8 mouse cellular contexts compared by ENCODE assay signal in genomic region chr9:58201861-58202549, GRCm38 (mm10). TPM values are rescaled to one million over a fixed set of nuclear protein-coding genes. Genes with fewer than 3 reads are reported as not detected.
DNase-seq lines count a peak whose midpoint lies in the region; ATAC-seq and TF ChIP-seq lines count a peak whose summit lies in the region.

No protein-coding gene starts in this region.

- TF ChIP-seq CTCF in forebrain, postnatal 0 days (IDR thresholded peaks at IDR 0.05; ENCODE audit: low read depth): no peak

- peak overlapping the region; percentile 65 for H3K4me2 ChIP-seq in forebrain, postnatal 0 days (ENCODE audit: low read depth)

- H3K27me3 ChIP-seq in forebrain, postnatal 0 days (ENCODE audit: insufficient read depth, low read length): peaks cover 3% of the 10 kb centered on the region
- H3K27me3 ChIP-seq in midbrain, embryonic 10.5 days (ENCODE audit: low read depth, poor library complexity, severe bottlenecking): peaks cover 99% of the 10 kb centered on the region

- H3K27ac ChIP-seq in ES-E14 (ENCODE audit: insufficient read depth, low read depth, low read length, poor library complexity, severe bottlenecking): no peak overlapping the region
- H3K27ac ChIP-seq in forebrain, postnatal 0 days (ENCODE audit: low read depth, low read length): peak overlapping the region; percentile 95
- H3K27ac ChIP-seq in midbrain, embryonic 10.5 days (replicated peaks): peak overlapping the region; percentile 74

- H3K4me1 ChIP-seq in ES-E14 (ENCODE audit: control insufficient read depth in 2 of 2, insufficient read depth in 2 of 2, low read length in 2 of 2, poor library complexity in 1 of 2): peaks cover 4 to 35% of the 10 kb centered on the region in 2 experiments; a peak in 1 of 4 replicates
- H3K4me1 ChIP-seq in forebrain, postnatal 0 days (ENCODE audit: insufficient read depth): peaks cover 21% of the 10 kb centered on the region
- H3K4me1 ChIP-seq in midbrain, embryonic 10.5 days: peaks cover 73% of the 10 kb centered on the region

- no peaks in the 10 kb centered on the region for H3K9me3 ChIP-seq in ES-E14 (ENCODE audit: control insufficient read depth, insufficient read depth, low read depth, low read length)
- H3K9me3 ChIP-seq in forebrain, postnatal 0 days (ENCODE audit: low read length): no peaks in the 10 kb centered on the region
- no peaks in the 10 kb centered on the region for H3K9me3 ChIP-seq in midbrain, embryonic 10.5 days (replicated peaks)

- peak; percentile 53 for ATAC-seq in forebrain, postnatal 0 days
- ATAC-seq in granulocyte monocyte progenitor cell, adult 5-6 weeks (replicated peaks; ENCODE audit: poor library complexity, severe bottlenecking): no peak

- WGBS in forebrain, postnatal 0 days: 1% methylated on average over 37 of the region's 37 CpGs
- WGBS in midbrain, embryonic 10.5 days: under 1% methylated on average over 37 of the region's 37 CpGs

- peak overlapping the region; percentile 8 to 14; a peak in 3 of 4 replicates for H3K4me3 ChIP-seq in ES-E14 (ENCODE audit: insufficient read depth in 1 of 2, low read depth in 1 of 2, low read length in 2 of 2, poor library complexity in 1 of 2, severe bottlenecking in 1 of 2)
- H3K4me3 ChIP-seq in forebrain, postnatal 0 days (ENCODE audit: low read depth, low read length): peak overlapping the region; percentile 52
- H3K4me3 ChIP-seq in midbrain, embryonic 10.5 days: peak overlapping the region; percentile 53

- in situ Hi-C loops in ES-E14 (cut with MboI; ENCODE audit: low sequenced_read_pairs in 2 of 2, unreplicated experiment in 2 of 2): loop anchor here (5.0 to 25.0 kb wide), 2 partner anchors 165 to 340 kb away; no protein-coding TSS in a partner anchor

- H3K36me3 ChIP-seq in ES-E14 (ENCODE audit: control insufficient read depth, insufficient read depth, low read length, poor library complexity, severe bottlenecking): no peaks in the 10 kb centered on the region
- no peaks in the 10 kb centered on the region; the same call in 1 of the 2 replicates for H3K36me3 ChIP-seq in forebrain, postnatal 0 days (ENCODE audit: insufficient read depth)
- H3K36me3 ChIP-seq in midbrain, embryonic 10.5 days: no peaks in the 10 kb centered on the region

- no peak overlapping the region for H3K9ac ChIP-seq in ES-E14 (ENCODE audit: insufficient read depth, low read depth, low read length, poor library complexity, severe bottlenecking)
- H3K9ac ChIP-seq in forebrain, postnatal 0 days: peak overlapping the region; percentile 68

- DNase-seq in embryo, embryonic 10 days (ENCODE audit: low spot score): peak; percentile 27
- DNase-seq in embryo, embryonic 9.5 days (ENCODE audit: extremely low spot score): no peak
- no peak for DNase-seq in ES-E14 (ENCODE audit: low read depth, low spot score)
- DNase-seq in forebrain, postnatal 0 days: peak; percentile 84
- DNase-seq in midbrain, embryonic 10.5 days (ENCODE audit: low spot score): peak; percentile 44
- DNase-seq in frontal cortex, postnatal 25 days (ENCODE audit: low spot score in 2 of 2): no peak
- DNase-seq in kidney, postnatal 10 days: no peak

TF ChIP-seq in ES-E14, 5 proteins besides CTCF, POLR2A, EP300 and RAD21:
- TF ChIP-seq CHD2 (IDR thresholded peaks at IDR 0.05; ENCODE audit: low read depth, low read length) (no peak), ZNF384 (IDR thresholded peaks at IDR 0.05; ENCODE audit: low read depth, low read length) (no peak)

RNA-seq across cellular contexts. Expression of gene Islr, which starts 2.1 kb away (rescaled TPM):
- 0.22 and 0.26 TPM in 2 replicates for total RNA-seq in ES-E14 (2012; rRNA removed)
- total RNA-seq in forebrain, postnatal 0 days (2014; rRNA removed): 31.0 and 45.8 TPM in 2 replicates
- 27.4 and 32.2 TPM in 2 replicates for polyA plus RNA-seq in forebrain, postnatal 0 days (2015; fragmentation: Nextera tagmentation; extraction: Ambion mirVana)
- polyA plus RNA-seq in midbrain, embryonic 10.5 days (2016; fragmentation: Nextera tagmentation; extraction: Ambion mirVana): 7.4 and 15.4 TPM in 2 replicates
- 0.17 TPM in 1 of 2 replicates, not detected in the other for total RNA-seq in granulocyte monocyte progenitor cell, adult 5-6 weeks (2014; fragmentation: Nextera tagmentation)
- not detected in 2 replicates for total RNA-seq in granulocyte monocyte progenitor cell, adult 5-6 weeks (2017)

RNA-seq across cellular contexts. Expression of gene Islr2, which starts 2.1 kb away (rescaled TPM):
- 7.8 and 12.8 TPM in 2 replicates for total RNA-seq in ES-E14 (2012; rRNA removed)
- total RNA-seq in forebrain, postnatal 0 days (2014; rRNA removed): 612 and 779 TPM in 2 replicates
- 54.0 and 58.3 TPM in 2 replicates for polyA plus RNA-seq in forebrain, postnatal 0 days (2015; fragmentation: Nextera tagmentation; extraction: Ambion mirVana)
- polyA plus RNA-seq in midbrain, embryonic 10.5 days (2016; fragmentation: Nextera tagmentation; extraction: Ambion mirVana): 5.2 and 8.1 TPM in 2 replicates
- not detected in 2 replicates for total RNA-seq in granulocyte monocyte progenitor cell, adult 5-6 weeks (2014; fragmentation: Nextera tagmentation)
- total RNA-seq in granulocyte monocyte progenitor cell, adult 5-6 weeks (2017): not detected in 2 replicates

RNA-seq across cellular contexts. Expression of gene Pml, which starts 47.6 kb away (rescaled TPM):
- 72.6 and 112 TPM in 2 replicates for total RNA-seq in ES-E14 (2012; rRNA removed)
- 3.4 and 4.8 TPM in 2 replicates for total RNA-seq in forebrain, postnatal 0 days (2014; rRNA removed)
- polyA plus RNA-seq in forebrain, postnatal 0 days (2015; fragmentation: Nextera tagmentation; extraction: Ambion mirVana): 2.6 and 3.7 TPM in 2 replicates
- 13.4 and 14.1 TPM in 2 replicates for polyA plus RNA-seq in midbrain, embryonic 10.5 days (2016; fragmentation: Nextera tagmentation; extraction: Ambion mirVana)
- total RNA-seq in granulocyte monocyte progenitor cell, adult 5-6 weeks (2014; fragmentation: Nextera tagmentation): 49.9 and 57.2 TPM in 2 replicates
- total RNA-seq in granulocyte monocyte progenitor cell, adult 5-6 weeks (2017): 9.3 and 10.1 TPM in 2 replicates

RNA-seq across cellular contexts. Expression of gene Stoml1, which starts 51.0 kb away (rescaled TPM):
- total RNA-seq in ES-E14 (2012; rRNA removed): 51.7 and 95.7 TPM in 2 replicates
- total RNA-seq in forebrain, postnatal 0 days (2014; rRNA removed): 148 and 149 TPM in 2 replicates
- 142 and 144 TPM in 2 replicates for polyA plus RNA-seq in forebrain, postnatal 0 days (2015; fragmentation: Nextera tagmentation; extraction: Ambion mirVana)
- polyA plus RNA-seq in midbrain, embryonic 10.5 days (2016; fragmentation: Nextera tagmentation; extraction: Ambion mirVana): 32.2 and 39.9 TPM in 2 replicates
- total RNA-seq in granulocyte monocyte progenitor cell, adult 5-6 weeks (2014; fragmentation: Nextera tagmentation): 10.4 and 11.6 TPM in 2 replicates
- 6.3 and 17.7 TPM in 2 replicates for total RNA-seq in granulocyte monocyte progenitor cell, adult 5-6 weeks (2017)

Comparison
In these comparisons a context has a peak if more than half of its experiments do, and no peak if none do; other contexts are left out.
1. DNase-seq: peak in embryo, embryonic 10 days (single experiment), forebrain, postnatal 0 days (single experiment) and midbrain, embryonic 10.5 days (single experiment); none in embryo, embryonic 9.5 days (single experiment), ES-E14 (single experiment), frontal cortex, postnatal 25 days (0 of 2) and kidney, postnatal 10 days (single experiment).
2. RNA of gene Islr, which starts 2.1 kb away (total RNA-seq): 31.0 to 45.8 TPM in forebrain, postnatal 0 days; 0.22 to 0.26 TPM in ES-E14 and 0.17 TPM in granulocyte monocyte progenitor cell, adult 5-6 weeks; every median in the first group is over 10 times any median in the second.
3. RNA of gene Islr2, which starts 2.1 kb away (total RNA-seq): 612 to 779 TPM in forebrain, postnatal 0 days; 7.8 to 12.8 TPM in ES-E14 and not detected in granulocyte monocyte progenitor cell, adult 5-6 weeks; every median in the first group is over 10 times any median in the second.
4. Peak in every context shown above with its lines, with median percentiles within 50 percentile points of each other: H3K4me3 ChIP-seq.